Mouse (Mus musculus) spleen, adult 10 weeks (tissue): ENCODE measurements around the gene Trim11. TPM values are rescaled to one million over a fixed set of nuclear protein-coding genes. Genes with fewer than 3 reads are reported as not detected.

Experiments used
- polyA plus RNA-seq: library from polyadenylated mRNA; stranded (reverse); fragments of 350-450 nt; fragmentation: Illumina TruSeq; extraction: RNeasy Lipid Tissue Mini Kit (QIAGEN cat#74804); gene quantifications from one replicate; pipeline ENCODE4 v1.2.3, GENCODE M21; 2015; ENCODE audit warnings: low replicate concordance; ENCODE audit not compliant: insufficient read depth

Trim11 gene
- polyA plus RNA-seq: 35.2 TPM

DNA sequence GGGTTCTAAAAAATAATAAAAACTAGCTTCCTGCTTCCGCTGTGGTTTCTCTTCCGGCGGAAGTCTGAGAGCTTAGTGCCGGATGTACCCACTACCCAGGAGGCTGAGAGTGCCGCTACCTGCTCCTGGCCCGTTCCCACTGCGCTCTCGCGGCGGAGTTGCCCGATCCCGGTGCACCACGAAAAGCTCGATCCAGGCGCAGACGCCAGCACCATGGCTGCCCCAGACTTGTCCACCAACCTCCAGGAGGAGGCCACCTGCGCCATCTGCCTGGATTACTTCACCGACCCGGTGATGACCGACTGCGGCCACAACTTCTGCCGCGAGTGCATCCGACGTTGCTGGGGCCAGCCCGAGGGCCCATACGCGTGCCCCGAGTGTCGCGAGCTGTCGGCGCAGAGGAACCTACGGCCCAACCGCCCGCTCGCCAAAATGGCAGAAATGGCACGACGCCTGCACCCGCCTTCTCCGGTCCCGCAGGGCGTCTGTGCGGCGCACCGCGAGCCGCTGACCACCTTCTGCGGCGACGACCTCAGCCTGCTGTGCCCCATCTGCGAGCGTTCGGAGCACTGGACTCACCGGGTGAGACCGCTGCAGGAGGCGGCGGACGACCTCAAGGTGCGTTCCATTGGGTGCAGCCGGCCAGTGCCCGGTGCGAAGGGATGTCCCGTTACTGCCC is at the start of gene Trim11:
TSS of gene Trim11 (plus strand) at position 67 of the 679 bp plus-strand sequence.

DNA sequence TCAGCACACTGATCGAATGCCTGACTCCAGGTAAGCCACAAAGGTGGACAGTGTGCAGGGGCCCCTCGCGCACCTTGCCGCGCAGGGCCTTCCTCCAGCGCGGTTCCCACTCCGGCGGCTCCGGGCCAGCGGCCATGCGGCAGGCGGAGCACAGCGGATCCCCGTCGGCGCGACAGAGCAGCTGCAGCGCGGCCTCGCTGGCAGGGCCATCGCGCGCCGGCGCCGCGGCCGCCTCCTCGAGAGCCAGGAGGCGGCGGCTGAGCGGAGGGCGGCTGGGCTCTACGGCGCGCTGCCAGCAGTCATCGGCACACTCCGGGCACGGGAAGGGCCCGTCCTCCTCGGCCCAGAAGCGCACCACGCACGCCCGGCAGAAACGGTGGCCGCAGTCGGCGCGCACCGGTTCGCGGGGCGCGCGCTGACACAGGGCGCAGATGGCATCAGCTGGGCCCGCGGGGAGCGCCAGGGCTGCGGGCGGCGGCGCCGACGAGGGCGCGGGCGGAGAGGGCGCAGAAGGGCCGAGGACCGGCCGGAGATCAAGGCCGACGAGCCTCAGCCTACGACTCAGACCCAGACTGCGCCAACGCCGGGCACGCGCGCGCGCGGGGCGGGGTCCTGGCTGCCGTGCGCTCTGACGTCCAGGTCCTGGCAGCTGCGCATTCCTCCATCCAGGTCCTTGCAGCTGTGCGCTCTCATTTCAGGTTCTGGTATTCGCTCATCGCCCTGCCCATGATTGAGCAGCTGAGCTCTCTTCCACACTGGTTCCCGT is 39.4 kb upstream of the Trim11 start, which contains the start of gene Rnf187:
TSS of gene Rnf187 (minus strand) at position 595 of the 766 bp plus-strand sequence.

DNA sequence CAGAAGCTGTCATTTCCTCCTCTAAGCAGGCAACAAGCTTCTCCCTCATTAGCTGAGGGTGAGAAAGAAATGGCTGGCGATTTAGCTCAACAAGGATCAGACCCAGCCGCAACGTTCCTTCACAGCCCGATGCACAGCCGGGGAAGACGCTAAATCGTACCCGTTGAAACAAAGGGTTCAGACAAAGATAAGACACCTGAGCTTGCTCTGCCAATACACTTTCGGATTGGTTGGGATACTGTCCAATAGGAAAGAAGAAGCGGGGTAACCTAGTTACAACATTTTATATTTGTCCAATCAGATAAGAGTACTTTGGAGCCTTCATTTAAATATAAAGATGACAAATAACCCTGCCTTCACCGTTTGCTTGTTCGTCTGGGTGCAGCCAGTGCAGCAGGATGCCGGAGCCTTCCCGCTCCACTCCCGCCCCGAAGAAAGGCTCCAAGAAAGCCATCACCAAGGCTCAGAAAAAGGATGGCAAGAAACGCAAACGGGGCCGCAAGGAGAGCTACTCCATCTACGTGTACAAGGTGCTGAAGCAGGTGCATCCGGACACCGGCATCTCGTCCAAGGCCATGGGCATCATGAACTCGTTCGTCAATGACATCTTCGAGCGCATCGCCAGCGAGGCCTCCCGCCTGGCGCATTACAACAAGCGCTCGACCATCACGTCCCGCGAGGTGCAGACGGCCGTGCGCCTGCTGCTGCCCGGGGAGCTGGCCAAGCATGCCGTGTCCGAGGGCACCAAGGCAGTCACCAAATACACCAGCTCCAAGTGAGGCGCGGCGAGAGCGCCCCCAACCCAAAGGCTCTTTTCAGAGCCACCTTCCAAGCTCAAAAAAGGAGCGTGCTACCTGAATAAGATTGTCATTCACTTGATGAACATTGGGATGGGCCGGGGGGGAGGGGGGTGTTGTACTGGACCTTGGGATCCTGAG is 29.1 kb upstream of the Trim11 start, which contains the start of gene Hist3h2ba:
TSS of gene Hist3h2ba (plus strand) at position 379 of the 938 bp plus-strand sequence.

DNA sequence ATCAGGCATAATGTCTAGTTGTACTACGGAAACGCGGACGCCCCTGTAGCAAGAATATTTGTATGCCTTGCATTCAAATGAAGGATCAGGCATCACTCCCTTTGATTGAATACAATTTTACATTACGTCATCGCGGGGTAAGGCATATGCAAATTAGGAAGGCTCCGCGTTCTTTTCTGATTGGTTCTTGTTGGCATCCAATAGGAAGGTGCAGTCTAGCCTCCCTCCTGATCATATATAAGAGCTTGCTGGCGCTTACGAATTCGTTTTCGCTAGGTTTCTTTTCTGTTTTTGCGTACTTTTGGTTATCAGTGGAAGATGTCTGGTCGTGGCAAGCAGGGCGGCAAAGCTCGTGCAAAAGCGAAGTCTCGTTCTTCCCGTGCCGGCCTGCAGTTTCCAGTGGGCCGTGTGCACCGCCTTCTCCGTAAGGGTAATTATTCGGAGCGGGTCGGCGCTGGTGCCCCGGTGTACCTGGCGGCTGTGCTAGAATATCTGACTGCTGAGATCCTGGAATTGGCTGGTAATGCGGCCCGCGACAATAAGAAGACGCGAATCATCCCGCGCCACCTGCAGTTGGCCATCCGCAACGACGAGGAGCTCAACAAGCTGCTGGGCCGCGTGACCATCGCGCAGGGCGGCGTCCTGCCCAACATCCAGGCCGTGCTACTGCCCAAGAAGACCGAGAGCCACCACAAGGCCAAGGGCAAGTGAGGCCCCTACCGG is 23.3 kb upstream of the Trim11 start, which contains the start of the genes Hist3h2a and Trim17:
TSS of gene Hist3h2a (plus strand) at position 266 of the 723 bp plus-strand sequence.
TSS of gene Trim17 (plus strand) at position 266 of the 723 bp plus-strand sequence.

Other genes starting within 250 kb of the Trim11 start
- not detected for gene Olfr317, start 238.9 kb upstream of the Trim11 start, polyA plus RNA-seq
- gene Olfr316, start 225.4 kb upstream of the Trim11 start, polyA plus RNA-seq: not detected
- not detected for gene Olfr315, start 204.9 kb upstream of the Trim11 start, polyA plus RNA-seq
- not detected for gene Olfr314, start 195.1 kb upstream of the Trim11 start, polyA plus RNA-seq
- gene Fam183b, start 176.1 kb upstream of the Trim11 start, polyA plus RNA-seq: not detected
- not detected for gene Olfr313, start 163.1 kb upstream of the Trim11 start, polyA plus RNA-seq
- gene Olfr312, start 148.9 kb upstream of the Trim11 start, polyA plus RNA-seq: not detected
- not detected for gene Olfr311, start 138.8 kb upstream of the Trim11 start, polyA plus RNA-seq
- gene Gm12258, start 130.9 kb upstream of the Trim11 start, polyA plus RNA-seq: 16.5 TPM
- gene 2810021J22Rik, start 110.9 kb upstream of the Trim11 start, polyA plus RNA-seq: 10.1 TPM
- 7.4 TPM for gene Zfp39, start 73.9 kb upstream of the Trim11 start, polyA plus RNA-seq
- gene Btnl10, start 60.2 kb upstream of the Trim11 start, polyA plus RNA-seq: 10.0 TPM
- gene Rnf187, start 39.2 kb upstream of the Trim11 start, polyA plus RNA-seq: 68.8 TPM
- 1.5 TPM for gene Hist3h2ba, start 29.2 kb upstream of the Trim11 start, polyA plus RNA-seq
- 11.2 TPM for gene Hist3h2a, start 23.4 kb upstream of the Trim11 start, polyA plus RNA-seq
- 0.17 TPM for gene Trim17, start 23.4 kb upstream of the Trim11 start, polyA plus RNA-seq
- 0.64 TPM for gene Obscn, start 158.3 kb downstream of the Trim11 start, polyA plus RNA-seq
- gene Iba57, start 185.6 kb downstream of the Trim11 start, polyA plus RNA-seq: 4.6 TPM
- gene Gjc2, start 205.1 kb downstream of the Trim11 start, polyA plus RNA-seq: 0.69 TPM
- 24.6 TPM for gene Guk1, start 214.1 kb downstream of the Trim11 start, polyA plus RNA-seq
- gene Mrpl55, start 224.4 kb downstream of the Trim11 start, polyA plus RNA-seq: 8.7 TPM
- 15.9 TPM for gene 2310033P09Rik, start 230.2 kb downstream of the Trim11 start, polyA plus RNA-seq